21 mouse cellular contexts compared by ENCODE assay signal in genomic region chr3:108694321-108694720, GRCm38 (mm10). TPM values are rescaled to one million over a fixed set of nuclear protein-coding genes. Genes with fewer than 3 reads are reported as not detected.
A peak's percentile ranks its signal among the peaks of the same experiment; 100 is the strongest.
DNase-seq lines count a peak whose midpoint lies in the region; ATAC-seq and TF ChIP-seq lines count a peak whose summit lies in the region.
"Had no signal": no experiment of that assay in that cellular context is flagged by ENCODE, and none has a peak within 500 bp of the region (broad histone marks: within the 10 kb centered on the region; RNA-seq: fewer than 3 reads in every experiment).

No protein-coding gene starts in this region.

- H3K4me1 ChIP-seq in embryonic facial prominence, embryonic 10.5 days, result no peaks in the 10 kb centered on the region
- H3K4me1 ChIP-seq in lung, embryonic 14.5 days (ENCODE audit: insufficient read depth), result no peaks in the 10 kb centered on the region
- H3K4me1 ChIP-seq: forebrain, embryonic 12.5 days; heart, embryonic 13.5 days; neural tube, embryonic 12.5 days had no signal

- DNase-seq in left cerebral cortex, adult 2 months (ENCODE audit: extremely low spot score in 1 of 2, low spot score in 2 of 2), result peak; percentile 28 to 29
- no peak for DNase-seq in left cerebral cortex, postnatal 4 days
- peak; percentile 20 for DNase-seq in embryonic facial prominence, embryonic 10.5 days (ENCODE audit: low spot score)
- DNase-seq in lung, embryonic 14.5 days, result peak; percentile 59
- peak; percentile 20 to 34 for DNase-seq in right cerebral cortex, postnatal 36 days (ENCODE audit: low spot score in 2 of 2)
- no peak for DNase-seq in gastrocnemius, postnatal 36 days
- DNase-seq in c-Kit-positive CD71-positive TER-119-positive erythroid progenitor cells, embryonic 14.5 days (ENCODE audit: low spot score), result no peak
- DNase-seq: adrenal gland, postnatal 36 days; cerebellum, postnatal 10 days; heart, postnatal 36 days; kidney, adult 9 months; kidney, postnatal 4 days; thymus, adult 2 months had no signal

- no peak overlapping the region for H3K4me2 ChIP-seq in lung, embryonic 14.5 days
- H3K4me2 ChIP-seq: forebrain, embryonic 12.5 days; heart, embryonic 13.5 days; limb, embryonic 13.5 days; neural tube, embryonic 12.5 days had no signal

- peak; percentile 88 for ATAC-seq in lung, embryonic 14.5 days (ENCODE audit: insufficient read depth)
- ATAC-seq: hindbrain, embryonic 16.5 days had no signal

- H3K27me3 ChIP-seq in embryonic facial prominence, embryonic 10.5 days (replicated peaks; ENCODE audit: low read depth, poor library complexity, severe bottlenecking), result no peaks in the 10 kb centered on the region
- H3K27me3 ChIP-seq in lung, embryonic 14.5 days (ENCODE audit: insufficient read depth, low read length), result no peaks in the 10 kb centered on the region
- H3K27me3 ChIP-seq: forebrain, embryonic 12.5 days; heart, embryonic 13.5 days; limb, embryonic 13.5 days; neural tube, embryonic 12.5 days had no signal

- H3K9ac ChIP-seq in lung, embryonic 14.5 days, result no peak overlapping the region
- H3K9ac ChIP-seq: forebrain, embryonic 12.5 days; heart, embryonic 13.5 days; limb, embryonic 13.5 days; neural tube, embryonic 12.5 days had no signal

- H3K4me3 ChIP-seq in left cerebral cortex, adult 2 months, result no peak overlapping the region
- no peak overlapping the region for H3K4me3 ChIP-seq in embryonic facial prominence, embryonic 10.5 days
- H3K4me3 ChIP-seq in lung, embryonic 14.5 days (ENCODE audit: low read depth, low read length), result no peak overlapping the region
- H3K4me3 ChIP-seq: forebrain, embryonic 12.5 days; heart, embryonic 13.5 days; limb, embryonic 13.5 days; neural tube, embryonic 12.5 days had no signal

- H3K27ac ChIP-seq in left cerebral cortex, adult 2 months, result no peak overlapping the region
- H3K27ac ChIP-seq in embryonic facial prominence, embryonic 10.5 days (replicated peaks), result no peak overlapping the region
- no peak overlapping the region for H3K27ac ChIP-seq in lung, embryonic 14.5 days (ENCODE audit: low read depth)
- H3K27ac ChIP-seq: forebrain, embryonic 12.5 days; heart, embryonic 13.5 days; limb, embryonic 13.5 days; neural tube, embryonic 12.5 days had no signal

- intact Hi-C loops in left cerebral cortex, adult 2 months (cut with DNase I), result no loop called here
- intact Hi-C loops in left cerebral cortex, postnatal 4 days (cut with DNase I), result no loop called here
- intact Hi-C loops in gastrocnemius, postnatal 36 days (cut with DNase I), result no loop called here

- WGBS in embryonic facial prominence, embryonic 10.5 days, result 86% methylated on average over 9 of the region's 9 CpGs
- 62% methylated on average over 9 of the region's 9 CpGs for WGBS in lung, embryonic 14.5 days

- H3K36me3 ChIP-seq in embryonic facial prominence, embryonic 10.5 days (replicated peaks), result peaks cover 79% of the 10 kb centered on the region
- H3K36me3 ChIP-seq in lung, embryonic 14.5 days (ENCODE audit: insufficient read depth), result peaks cover 67% of the 10 kb centered on the region

- no peak for TF ChIP-seq CTCF in left cerebral cortex, adult 2 months (IDR thresholded peaks at IDR 0.05)
- TF ChIP-seq CTCF in lung, embryonic 14.5 days (IDR thresholded peaks at IDR 0.05; ENCODE audit: low read depth), result no peak

- no peaks in the 10 kb centered on the region for H3K9me3 ChIP-seq in embryonic facial prominence, embryonic 10.5 days
- no peaks in the 10 kb centered on the region for H3K9me3 ChIP-seq in lung, embryonic 14.5 days (ENCODE audit: low read depth, low read length)
- H3K9me3 ChIP-seq: forebrain, embryonic 12.5 days; heart, embryonic 13.5 days; limb, embryonic 13.5 days; neural tube, embryonic 12.5 days had no signal

RNA-seq across cellular contexts. Expression of gene Gpsm2, which starts 27.8 kb away (rescaled TPM):
- 10 to 100 TPM; 12.2 to 13.5 TPM for total RNA-seq in left cerebral cortex, adult 2 months (2021)
- total RNA-seq in left cerebral cortex, postnatal 4 days (2021), result 10 to 100 TPM; 13.9 to 16.2 TPM
- polyA plus RNA-seq in embryonic facial prominence, embryonic 10.5 days (2016; fragmentation: Nextera tagmentation; extraction: Ambion mirVana), result 76.0 and 80.2 TPM in 2 replicates
- polyA plus RNA-seq in lung, embryonic 14.5 days (2014; fragmentation: Nextera tagmentation; extraction: Ambion mirVana), result 55.1 and 59.7 TPM in 2 replicates
- total RNA-seq in gastrocnemius, postnatal 36 days (2021), result 1 to 10 TPM; 1.7 to 1.9 TPM

RNA-seq across cellular contexts. Expression of gene Clcc1, which starts 40.6 kb away (rescaled TPM):
- 10 to 100 TPM; 28.6 to 35.6 TPM for total RNA-seq in left cerebral cortex, adult 2 months (2021)
- total RNA-seq in left cerebral cortex, postnatal 4 days (2021), result 10 to 100 TPM; 21.6 to 22.5 TPM
- 66.6 and 68.2 TPM in 2 replicates for polyA plus RNA-seq in embryonic facial prominence, embryonic 10.5 days (2016; fragmentation: Nextera tagmentation; extraction: Ambion mirVana)
- polyA plus RNA-seq in lung, embryonic 14.5 days (2014; fragmentation: Nextera tagmentation; extraction: Ambion mirVana), result 80.4 and 85.9 TPM in 2 replicates
- total RNA-seq in gastrocnemius, postnatal 36 days (2021), result 10 to 100 TPM; 31.8 to 38.9 TPM

RNA-seq across cellular contexts. Expression of gene Aknad1, which starts 45.1 kb away (rescaled TPM):
- total RNA-seq in left cerebral cortex, adult 2 months (2021), result not detected
- total RNA-seq in left cerebral cortex, postnatal 4 days (2021), result not detected
- polyA plus RNA-seq in embryonic facial prominence, embryonic 10.5 days (2016; fragmentation: Nextera tagmentation; extraction: Ambion mirVana), result 0.06 TPM in 1 of 2 replicates, not detected in the other
- 0.05 and 0.11 TPM in 2 replicates for polyA plus RNA-seq in lung, embryonic 14.5 days (2014; fragmentation: Nextera tagmentation; extraction: Ambion mirVana)
- under 1 TPM; 0.10 to 0.25 TPM for total RNA-seq in gastrocnemius, postnatal 36 days (2021)
- total RNA-seq: adrenal gland, postnatal 36 days; ES-E14; heart, postnatal 36 days; layer of hippocampus, postnatal 25 days; monocyte, adult 5-6 weeks had no signal
- polyA plus RNA-seq: forebrain, embryonic 12.5 days; hindbrain, embryonic 16.5 days had no signal

Comparison
In these comparisons a context has a peak if more than half of its experiments do, and no peak if none do; other contexts are left out.
1. DNase-seq: peak in left cerebral cortex, adult 2 months (2 of 2), embryonic facial prominence, embryonic 10.5 days (single experiment), lung, embryonic 14.5 days (single experiment) and right cerebral cortex, postnatal 36 days (2 of 2); none in left cerebral cortex, postnatal 4 days (single experiment), gastrocnemius, postnatal 36 days (0 of 2) and c-Kit-positive CD71-positive TER-119-positive erythroid progenitor cells, embryonic 14.5 days (single experiment).
2. RNA of gene Gpsm2, which starts 27.8 kb away (total RNA-seq): 13.9 to 16.2 TPM in left cerebral cortex, postnatal 4 days and 12.2 to 13.5 TPM in left cerebral cortex, adult 2 months; 1.7 to 1.9 TPM in gastrocnemius, postnatal 36 days; every median in the first group is over 4 times any median in the second.